Comparison of ENCODE assay signal across 9 mouse cellular contexts in the genomic region with DNA sequence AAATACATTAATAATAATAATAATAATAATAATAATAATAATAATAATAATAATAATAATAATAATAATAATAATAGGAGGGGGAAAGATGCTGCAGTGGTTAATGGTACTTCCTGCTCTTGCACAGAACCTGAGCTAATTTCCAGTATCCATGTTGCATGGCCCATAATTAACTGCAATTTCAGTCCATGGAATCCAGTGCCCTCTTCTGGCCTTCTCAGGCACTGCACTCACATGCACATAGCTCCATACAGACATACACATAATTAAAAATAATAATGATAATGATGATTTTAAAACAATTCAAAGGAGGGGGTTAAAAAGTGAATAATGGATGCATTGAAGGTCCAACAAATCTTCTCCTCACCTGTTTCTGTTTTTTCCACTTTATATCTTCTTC. TPM values are rescaled to one million over a fixed set of nuclear protein-coding genes. Genes with fewer than 3 reads are reported as not detected.
DNase-seq lines count a peak whose midpoint lies in the region; ATAC-seq and TF ChIP-seq lines count a peak whose summit lies in the region.
"Had no signal": no experiment of that assay in that cellular context is flagged by ENCODE, and none has a peak within 500 bp of the region (broad histone marks: within the 10 kb centered on the region; RNA-seq: fewer than 3 reads in every experiment).

No protein-coding gene starts in this region.

- no peaks in the 10 kb centered on the region for H3K36me3 ChIP-seq in embryonic facial prominence, embryonic 11.5 days (replicated peaks; ENCODE audit: control insufficient read depth, insufficient read depth, low read depth, low read length)
- no peaks in the 10 kb centered on the region for H3K36me3 ChIP-seq in embryonic facial prominence, embryonic 10.5 days (replicated peaks)
- H3K36me3 ChIP-seq in E14TG2a.4 (ENCODE audit: insufficient read depth, low read length) = no peaks in the 10 kb centered on the region
- H3K36me3 ChIP-seq: heart, embryonic 15.5 days had no signal

- no peak overlapping the region for H3K9ac ChIP-seq in embryonic facial prominence, embryonic 11.5 days (replicated peaks; ENCODE audit: low read length)
- H3K9ac ChIP-seq: heart, embryonic 15.5 days had no signal

- intact Hi-C loops in left cerebral cortex, postnatal 4 days (cut with DNase I) = loop anchor here (5.0 kb wide), 1 partner anchor 53 kb away; no protein-coding TSS in a partner anchor
- intact Hi-C loops in left cerebral cortex, postnatal 10 days (cut with DNase I) = loop anchor here (5.0 kb wide), 1 partner anchor 53 kb away; no protein-coding TSS in a partner anchor

- ATAC-seq in embryonic facial prominence, embryonic 11.5 days (replicated peaks; ENCODE audit: insufficient number of reproducible peaks, low FRiP score, low TSS enrichment, low read depth) = no peak

- H3K4me3 ChIP-seq in embryonic facial prominence, embryonic 11.5 days (ENCODE audit: low read depth, low read length) = no peak overlapping the region
- H3K4me3 ChIP-seq in embryonic facial prominence, embryonic 10.5 days = no peak overlapping the region
- H3K4me3 ChIP-seq in E14TG2a.4 (replicated peaks; ENCODE audit: low read length) = no peak overlapping the region
- H3K4me3 ChIP-seq: heart, embryonic 15.5 days had no signal

- H3K27ac ChIP-seq in embryonic facial prominence, embryonic 11.5 days (replicated peaks; ENCODE audit: low read depth, low read length) = no peak overlapping the region
- no peak overlapping the region for H3K27ac ChIP-seq in embryonic facial prominence, embryonic 10.5 days (replicated peaks)
- H3K27ac ChIP-seq: heart, embryonic 15.5 days had no signal

- TF ChIP-seq CTCF in E14TG2a.4 (conservative IDR thresholded peaks at IDR 0.05; ENCODE audit: low read length) = peak; percentile 93

- no peaks in the 10 kb centered on the region for H3K9me3 ChIP-seq in embryonic facial prominence, embryonic 11.5 days (replicated peaks; ENCODE audit: control insufficient read depth, low read length)
- no peaks in the 10 kb centered on the region for H3K9me3 ChIP-seq in embryonic facial prominence, embryonic 10.5 days
- H3K9me3 ChIP-seq in E14TG2a.4 (ENCODE audit: low read length) = no peaks in the 10 kb centered on the region
- H3K9me3 ChIP-seq: heart, embryonic 15.5 days had no signal

- peak; percentile 44 for DNase-seq in embryonic facial prominence, embryonic 11.5 days (ENCODE audit: low spot score)
- DNase-seq in embryonic facial prominence, embryonic 10.5 days (ENCODE audit: low spot score) = no peak
- peak; percentile 22 for DNase-seq in left cerebral cortex, postnatal 4 days
- no peak for DNase-seq in left cerebral cortex, postnatal 10 days (ENCODE audit: extremely low spot score in 1 of 2, low spot score in 2 of 2)
- peak; percentile 25 for DNase-seq in embryo, embryonic 11 days
- DNase-seq in adrenal gland, postnatal 4 days (ENCODE audit: low spot score in 2 of 2) = no peak
- no peak for DNase-seq in gastrocnemius, adult 18-20 months (ENCODE audit: low spot score)

- no peaks in the 10 kb centered on the region for H3K4me1 ChIP-seq in embryonic facial prominence, embryonic 11.5 days (ENCODE audit: control insufficient read depth, insufficient read depth, low read length)
- H3K4me1 ChIP-seq in embryonic facial prominence, embryonic 10.5 days = peaks cover 15% of the 10 kb centered on the region; the same call in 1 of the 2 replicates
- peaks cover 20% of the 10 kb centered on the region; the same call in 1 of the 2 replicates for H3K4me1 ChIP-seq in E14TG2a.4 (replicated peaks; ENCODE audit: low read depth, low read length)

- H3K27me3 ChIP-seq in embryonic facial prominence, embryonic 11.5 days (ENCODE audit: control insufficient read depth, insufficient read depth, low read length) = no peaks in the 10 kb centered on the region
- H3K27me3 ChIP-seq in embryonic facial prominence, embryonic 10.5 days (replicated peaks; ENCODE audit: low read depth, poor library complexity, severe bottlenecking) = no peaks in the 10 kb centered on the region
- H3K27me3 ChIP-seq in E14TG2a.4 (ENCODE audit: insufficient read depth, low read length) = peaks cover 47% of the 10 kb centered on the region
- H3K27me3 ChIP-seq: heart, embryonic 15.5 days had no signal

- no peak overlapping the region for H3K4me2 ChIP-seq in embryonic facial prominence, embryonic 11.5 days (ENCODE audit: low read depth, low read length)
- H3K4me2 ChIP-seq: heart, embryonic 15.5 days had no signal

RNA-seq across cellular contexts. Expression of a gene that starts 45.6 kb away (rescaled TPM):
- 1.0 and 1.1 TPM in 2 replicates for polyA plus RNA-seq in embryonic facial prominence, embryonic 11.5 days (2014; fragmentation: Nextera tagmentation; extraction: Ambion mirVana)
- polyA plus RNA-seq in embryonic facial prominence, embryonic 10.5 days (2016; fragmentation: Nextera tagmentation; extraction: Ambion mirVana) = 0.70 and 0.97 TPM in 2 replicates
- total RNA-seq in left cerebral cortex, postnatal 4 days (2021) = under 1 TPM; 0.46 to 0.52 TPM
- total RNA-seq in left cerebral cortex, postnatal 10 days (2021) = under 1 TPM; 0.71 to 0.75 TPM
- total RNA-seq in adrenal gland, postnatal 4 days (2021) = under 1 TPM; 0.40 to 0.42 TPM
- total RNA-seq in gastrocnemius, adult 18-20 months (2021) = not detected

Comparison
In these comparisons a context has a peak if more than half of its experiments do, and no peak if none do; other contexts are left out.
1. DNase-seq: peak in embryonic facial prominence, embryonic 11.5 days (single experiment), left cerebral cortex, postnatal 4 days (single experiment) and embryo, embryonic 11 days (single experiment); none in embryonic facial prominence, embryonic 10.5 days (single experiment), left cerebral cortex, postnatal 10 days (0 of 2), adrenal gland, postnatal 4 days (0 of 2) and gastrocnemius, adult 18-20 months (single experiment).